Mouse (Mus musculus) myocyte (in vitro differentiated cells): ENCODE results near the gene Stmn1.

ENCODE experiments used
- CEBPB ChIP-seq: IDR thresholded peaks from 2 replicates; pipeline ENCODE4 v1.6.1; 2011; ENCODE audit warnings: mild to moderate bottlenecking, moderate library complexity; ENCODE audit not compliant: poor library complexity, insufficient read depth, severe bottlenecking
- E2F4 ChIP-seq: IDR thresholded peaks from one replicate; pipeline ENCODE4 v1.6.1; 2011; ENCODE audit warnings: mild to moderate bottlenecking, control low read depth, moderate library complexity; ENCODE audit not compliant: insufficient read depth
- MAX ChIP-seq: IDR thresholded peaks from one replicate; pipeline ENCODE4 v1.6.1; 2011; ENCODE audit warnings: low read depth, mild to moderate bottlenecking, control low read depth
- MYOD1 ChIP-seq, 3 experiments: IDR thresholded peaks; one replicate each; pipeline ENCODE4 v1.6.1; 2011; ENCODE audit warnings: control low read depth in 2 of 3, low read depth in 2 of 3, mild to moderate bottlenecking in 2 of 3, moderate library complexity in 1 of 3; ENCODE audit not compliant: insufficient read length in 2 of 3, control insufficient read depth in 1 of 3
- MYOG ChIP-seq, 3 experiments: IDR thresholded peaks; one replicate each; pipeline ENCODE4 v1.6.1; 2011; ENCODE audit warnings: control low read depth in 2 of 3, low read depth in 2 of 3, mild to moderate bottlenecking in 2 of 3; ENCODE audit not compliant: insufficient read length in 2 of 3, control insufficient read depth in 1 of 3, insufficient read depth in 1 of 3
- POLR2A ChIP-seq: IDR thresholded peaks from one replicate; pipeline ENCODE4 v1.6.1; 2011; ENCODE audit warnings: low read depth, mild to moderate bottlenecking, control low read depth, moderate library complexity; ENCODE audit not compliant: insufficient read length
- POLR2AphosphoS2 ChIP-seq: IDR thresholded peaks from one replicate; pipeline ENCODE4 v1.6.1; 2011; ENCODE audit warnings: low read depth, control low read depth; ENCODE audit not compliant: insufficient read length
- REST ChIP-seq: IDR thresholded peaks from one replicate; pipeline ENCODE4 v1.6.1; 2011; ENCODE audit warnings: mild to moderate bottlenecking, control low read depth, moderate library complexity; ENCODE audit not compliant: insufficient read depth, insufficient read length
- SRF ChIP-seq: IDR thresholded peaks from one replicate; pipeline ENCODE4 v1.6.1; 2011; ENCODE audit warnings: low read depth; ENCODE audit not compliant: control insufficient read depth, insufficient read length
- TCF12 ChIP-seq: IDR thresholded peaks from one replicate; pipeline ENCODE4 v1.6.1; 2011; ENCODE audit warnings: mild to moderate bottlenecking, control low read depth; ENCODE audit not compliant: poor library complexity, insufficient read depth, severe bottlenecking
- TCF3 ChIP-seq: IDR thresholded peaks from one replicate; pipeline ENCODE4 v1.6.1; 2011; ENCODE audit warnings: low read depth, control low read depth; ENCODE audit not compliant: insufficient read length
- USF1 ChIP-seq: IDR thresholded peaks from one replicate; pipeline ENCODE4 v1.6.1; 2011; ENCODE audit warnings: low read depth, mild to moderate bottlenecking, control low read depth, moderate library complexity

GRCm38 (mm10) chr4:134457130-134457825, 10.8 kb upstream of the Stmn1 start:
- TF ChIP-seq POLR2A (no peak), USF1 (no peak), TCF3 (no peak), MAX (no peak), REST (no peak), MYOD1 (IDR thresholded peaks at IDR 0.05; ENCODE audit: control insufficient read depth in 1 of 3, insufficient read length in 2 of 3, low read depth in 2 of 3) (no peak), E2F4 (no peak), TCF12 (no peak), POLR2AphosphoS2 (no peak), CEBPB (no peak), MYOG (IDR thresholded peaks at IDR 0.05; ENCODE audit: control insufficient read depth in 1 of 3, insufficient read depth in 1 of 3, insufficient read length in 2 of 3, low read depth in 2 of 3) (no peak), SRF (no peak)
